Mouse (Mus musculus) megakaryocyte, embryonic 14.5 days (primary cell): ENCODE results near the gene Syt1.

ENCODE experiments used
- FLI1 ChIP-seq: IDR thresholded peaks from 2 replicates; pipeline ENCODE4 v1.6.1; 2012; ENCODE audit warnings: low read length, inconsistent platforms, mixed read lengths
- GATA1 ChIP-seq: IDR thresholded peaks from 3 replicates; pipeline ENCODE4 v1.6.1; 2012; ENCODE audit warnings: mixed read lengths, low read length, inconsistent platforms, borderline replicate concordance

DNA sequence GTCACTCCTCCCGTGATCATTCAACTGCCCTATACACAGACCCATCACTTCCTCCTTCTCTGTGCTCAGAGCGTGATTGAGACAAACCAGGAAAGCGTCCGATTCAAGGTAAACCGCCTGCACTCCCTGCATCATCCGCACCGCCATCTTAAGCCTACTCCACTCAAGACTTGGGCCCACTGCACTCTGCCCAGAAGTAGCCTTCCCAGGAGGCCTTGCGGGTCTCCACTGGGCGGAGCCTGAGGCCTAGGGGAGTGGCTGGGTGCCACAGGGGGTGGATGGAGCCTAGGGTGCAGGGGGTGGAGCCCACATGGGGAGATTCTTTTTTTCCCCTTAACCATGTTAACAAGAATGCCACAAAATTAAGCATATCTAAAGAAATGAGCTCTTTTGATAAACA, 310.8 kb downstream of the Syt1 start, which contains the start of gene Gm5136:
- TF ChIP-seq GATA1 (no peak), FLI1 (no peak)
